Mouse (Mus musculus) left cerebral cortex, adult 2 months (tissue): ENCODE results near the gene Lrrc32. TPM values are rescaled to one million over a fixed set of nuclear protein-coding genes. Genes with fewer than 3 reads are reported as not detected.

Source experiments
- DNase-seq, 2 experiments: peaks; one replicate each; pipeline ENCODE4 v3.0.0; 2021 to 2022; ENCODE audit warnings: low spot score in 2 of 2, mixed read lengths in 1 of 2; ENCODE audit errors: extremely low spot score in 1 of 2
- H3K27ac ChIP-seq: fragments of 200-600 bp; 2 replicates; pipeline ENCODE4 v1.8.1; 2022
- H3K4me3 ChIP-seq: fragments of 200-600 bp; 2 replicates; pipeline ENCODE4 v1.8.1; 2022
- CTCF ChIP-seq: fragments of 200-600 bp; IDR thresholded peaks from 2 replicates; pipeline ENCODE4 v1.8.1; 2022; ENCODE audit warnings: antibody characterized with exemption, mild to moderate bottlenecking, moderate library complexity
- intact Hi-C: fragments of 180-260 bp; cut with DNase I; formaldehyde crosslinking; loops from one replicate; pipeline ENCODE4 v1.15.1; 2025
- long read RNA-seq, 2 experiments: library from polyadenylated mRNA; stranded (forward); transcript quantifications; one replicate each; pipeline ENCODE4 v2.0.0; 2021; ENCODE audit warnings: borderline mapping rate in 2 of 2
- total RNA-seq, 2 experiments: library from RNA; stranded (reverse); gene quantifications; 2 replicates each; pipeline ENCODE4 v1.2.3; 2021

Lrrc32 gene
- total RNA-seq, result 1 to 10 TPM; 5.0 to 8.0 TPM
- long read RNA-seq, experiment 1, full-length matches to known transcripts, result 13 of 20 reads
- long read RNA-seq, experiment 1, partial matches to known transcripts, result 0 of 20 reads
- long read RNA-seq, experiment 1, other reads (novel, unspliced or antisense), result 7 of 20 reads
- long read RNA-seq, experiment 2, full-length matches to known transcripts, result 22 of 23 reads
- long read RNA-seq, experiment 2, partial matches to known transcripts, result 0 of 23 reads
- long read RNA-seq, experiment 2, other reads (novel, unspliced or antisense), result 1 of 23 reads

- peak within 1 kb of the TSS; percentile 42 for H3K4me3 ChIP-seq
- intact Hi-C loops, result no loop called here
- no peak for DNase-seq
- no peak for TF ChIP-seq CTCF
- H3K27ac ChIP-seq, result peak within 1 kb of the TSS; percentile 78
Measured at GRCm38 (mm10) chr7:98489131-98489530, at the start of gene Lrrc32. Gene Lrrc32 (plus strand): TSS chr7:98489283.

DNA sequence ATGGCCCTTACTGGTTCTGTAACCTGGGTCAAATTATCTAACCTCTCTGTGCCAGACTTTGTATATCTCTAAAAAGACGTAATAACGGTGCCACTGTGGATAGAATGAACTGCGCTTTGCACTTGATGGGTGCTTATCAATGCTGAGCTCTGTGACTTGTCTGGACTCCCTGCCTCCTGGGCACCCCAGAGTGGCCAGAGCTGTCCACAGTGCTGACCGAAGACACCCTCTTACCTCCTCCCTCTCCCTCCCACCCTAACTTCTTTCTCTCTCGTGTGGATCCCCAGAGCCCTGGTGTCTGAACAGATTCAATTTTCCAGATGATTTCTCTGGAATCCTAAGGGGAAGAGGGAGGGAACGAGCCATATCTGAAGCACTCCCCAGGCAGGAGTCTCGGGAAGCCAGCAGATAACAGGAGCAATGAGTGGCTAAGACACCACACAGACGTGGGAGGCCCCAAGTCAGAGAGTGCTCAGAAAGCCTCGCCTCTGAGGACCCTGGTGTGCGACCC is 49.1 kb upstream of the Lrrc32 start, which contains the start of gene Gucy2d:
Gene Gucy2d, plus strand, starts transcription at position 461 of the 511 bp plus-strand sequence.
- DNase-seq, result no peak
- intact Hi-C loops, result loop anchor here (10.0 kb wide), 1 partner anchor 275 kb away; no protein-coding TSS in a partner anchor

GRCm38 (mm10) chr7:98446873-98447272 is 42.2 kb upstream of the Lrrc32 start:
- TF ChIP-seq CTCF, result no peak
- intact Hi-C loops, result no loop called here
- no peak for DNase-seq
- Histone ChIP-seq H3K4me3 (no peak overlapping the region), H3K27ac (no peak overlapping the region)

More for the DNA sequence above, 49.1 kb upstream of the Lrrc32 start, which contains the start of gene Gucy2d:
- Histone ChIP-seq H3K4me3 (no peak within 1 kb of the TSS), H3K27ac (no peak within 1 kb of the TSS)
- TF ChIP-seq CTCF, result no peak

DNA sequence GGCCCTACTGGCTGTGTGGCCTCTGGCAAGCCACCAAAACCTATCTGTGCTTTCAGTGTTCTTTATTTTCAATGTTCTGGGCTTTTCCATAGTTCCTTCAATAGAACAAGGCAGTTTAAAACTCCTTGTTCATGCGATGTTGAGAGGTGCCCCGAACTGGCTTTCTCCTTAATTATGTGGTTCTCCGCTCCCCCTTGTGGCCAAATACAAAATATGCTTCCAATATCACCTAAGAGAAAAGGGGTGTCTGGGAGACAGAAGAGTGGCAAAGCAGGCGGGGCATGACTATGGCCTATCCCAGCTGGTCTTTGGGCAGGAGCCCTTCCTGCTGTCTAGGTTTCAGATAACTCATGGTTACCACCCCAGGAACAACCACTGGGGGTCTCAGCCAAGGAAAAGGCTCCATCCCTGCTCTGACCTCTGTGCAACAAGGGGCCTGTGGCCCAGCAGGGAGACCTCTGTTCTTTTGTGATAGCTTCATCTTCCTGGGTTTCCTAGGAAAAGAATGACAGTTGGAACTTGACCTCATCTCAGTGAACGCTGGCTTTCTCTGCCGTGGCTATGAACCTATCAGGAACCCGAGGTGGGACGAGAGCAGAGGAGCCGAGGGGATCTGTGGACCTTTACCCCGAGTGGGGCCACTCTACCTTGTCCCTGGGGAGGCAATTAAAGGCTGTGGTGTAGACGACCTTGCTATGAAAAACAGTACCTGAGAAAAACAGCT is 41.3 kb upstream of the Lrrc32 start:
- H3K27ac ChIP-seq, result no peak overlapping the region
- peak; percentile 62 for TF ChIP-seq CTCF
- no peak overlapping the region for H3K4me3 ChIP-seq
- no peak for DNase-seq
- intact Hi-C loops, result no loop called here

DNA sequence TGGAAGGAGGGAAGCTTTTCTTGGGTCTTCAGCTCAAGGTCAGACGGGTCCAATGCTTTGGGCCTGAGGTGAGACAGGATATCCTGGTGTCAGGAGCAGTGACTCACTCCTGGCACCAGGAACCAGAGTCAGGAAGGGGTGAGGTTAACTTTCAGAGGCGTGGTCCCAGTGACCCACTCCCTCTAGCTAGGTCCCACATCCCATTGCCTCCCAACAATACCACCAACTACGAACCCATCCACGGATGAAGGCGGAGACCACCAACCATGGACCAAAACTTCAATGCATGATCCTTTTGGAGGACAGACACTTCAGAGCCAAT is 40.8 kb upstream of the Lrrc32 start:
- DNase-seq, result no peak
- TF ChIP-seq CTCF, result no peak
- intact Hi-C loops, result no loop called here
- Histone ChIP-seq H3K4me3 (no peak overlapping the region), H3K27ac (no peak overlapping the region)

GRCm38 (mm10) chr7:98449696-98450095 is 39.4 kb upstream of the Lrrc32 start:
- no peak for TF ChIP-seq CTCF
- intact Hi-C loops, result no loop called here
- Histone ChIP-seq H3K4me3 (no peak overlapping the region), H3K27ac (no peak overlapping the region)
- no peak for DNase-seq

DNA sequence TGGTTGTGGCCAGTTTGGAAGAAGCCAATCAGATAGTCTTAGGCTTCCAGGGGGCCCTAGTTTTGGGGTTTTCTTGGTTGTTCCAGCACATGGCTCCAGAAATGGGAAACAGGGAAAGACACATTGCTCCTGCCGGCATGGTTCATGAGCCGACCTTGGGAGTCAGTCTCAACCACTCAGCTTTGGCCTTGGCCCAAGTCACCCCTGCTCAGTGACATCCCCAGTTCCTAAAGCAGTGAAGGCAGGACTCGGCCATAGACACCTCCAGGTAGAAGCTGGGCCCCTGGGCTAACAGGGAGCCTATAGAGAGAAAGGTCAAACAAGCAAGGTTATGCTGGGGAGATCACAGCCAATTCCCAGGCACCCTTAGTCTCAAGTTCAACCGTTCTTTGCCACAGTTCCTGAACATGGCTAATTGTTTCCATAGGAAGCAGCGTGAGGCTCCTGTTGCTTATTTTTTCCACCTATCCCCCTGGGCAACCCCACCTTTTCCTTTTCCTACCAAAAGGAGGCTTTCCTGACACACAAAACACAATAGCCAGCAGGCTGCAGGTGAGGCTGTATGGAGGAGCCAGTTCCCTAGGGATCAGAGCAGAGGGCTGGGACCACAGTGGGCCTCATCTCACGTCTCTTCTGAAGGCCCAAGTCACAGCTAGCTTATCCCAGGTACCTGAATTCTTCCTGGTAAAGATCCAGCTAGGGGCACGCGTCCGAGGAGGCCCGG is 34.5 kb upstream of the Lrrc32 start:
- intact Hi-C loops, result no loop called here
- TF ChIP-seq CTCF, result no peak
- no peak for DNase-seq
- H3K4me3 ChIP-seq, result no peak overlapping the region
- no peak overlapping the region for H3K27ac ChIP-seq

GRCm38 (mm10) chr7:98460319-98460718 is 28.8 kb upstream of the Lrrc32 start:
- DNase-seq, result no peak
- Histone ChIP-seq H3K4me3 (no peak overlapping the region), H3K27ac (no peak overlapping the region)
- intact Hi-C loops, result no loop called here
- no peak for TF ChIP-seq CTCF

GRCm38 (mm10) chr7:98469089-98469488 is 20.0 kb upstream of the Lrrc32 start:
- no peak for DNase-seq
- Histone ChIP-seq H3K27ac (no peak overlapping the region), H3K4me3 (no peak overlapping the region)
- intact Hi-C loops, result no loop called here
- TF ChIP-seq CTCF, result no peak

GRCm38 (mm10) chr7:98472529-98472928 is 16.6 kb upstream of the Lrrc32 start:
- H3K27ac ChIP-seq, result no peak overlapping the region
- no peak for DNase-seq
- intact Hi-C loops, result loop anchor here (10.0 kb wide), 1 partner anchor 302 kb away; no protein-coding TSS in a partner anchor
- no peak for TF ChIP-seq CTCF
- H3K4me3 ChIP-seq, result no peak overlapping the region

DNA sequence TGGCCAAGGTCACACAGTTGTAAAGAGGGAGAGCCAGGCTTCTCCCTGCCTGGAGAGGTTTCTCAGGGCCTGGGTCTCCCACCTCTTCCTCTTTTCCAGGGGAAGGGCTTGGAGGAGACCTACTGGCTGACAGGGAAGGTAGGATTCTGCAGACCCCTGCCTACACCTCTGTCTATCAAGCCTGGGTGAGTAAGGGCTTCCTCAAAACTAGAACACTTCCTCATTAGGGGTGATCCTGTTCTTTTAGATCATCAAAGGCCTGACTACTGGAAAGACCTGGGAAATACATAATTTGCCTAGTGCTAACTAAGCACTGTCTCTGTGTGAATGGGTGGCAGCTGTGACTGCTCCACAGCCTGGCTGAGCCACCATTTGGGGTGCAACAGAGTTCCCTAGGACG is 14.5 kb upstream of the Lrrc32 start:
- no peak for DNase-seq
- TF ChIP-seq CTCF, result no peak
- intact Hi-C loops, result loop anchor here (10.0 kb wide), 1 partner anchor 300 kb away; no protein-coding TSS in a partner anchor
- no peak overlapping the region for H3K27ac ChIP-seq
- H3K4me3 ChIP-seq, result no peak overlapping the region

DNA sequence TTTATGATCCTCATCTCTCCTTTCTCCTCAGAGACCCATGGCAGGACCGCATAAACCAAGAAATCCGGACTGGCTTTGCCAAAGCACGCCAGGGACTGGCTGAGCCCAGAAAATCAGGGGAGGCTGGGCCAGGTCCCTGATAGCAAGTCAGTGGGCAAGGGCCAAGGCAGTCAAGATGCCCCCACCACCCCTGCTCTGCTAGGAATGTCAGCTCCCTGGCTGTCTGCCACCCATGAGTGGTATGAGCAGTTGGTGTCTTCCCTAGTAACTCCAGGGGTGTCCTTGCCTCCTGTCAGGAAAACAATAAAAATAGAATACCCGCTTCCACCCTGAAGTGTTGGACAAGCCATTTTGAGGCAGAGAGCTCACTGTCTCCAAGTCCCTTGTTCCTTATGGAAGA is 11.9 kb upstream of the Lrrc32 start:
- Histone ChIP-seq H3K27ac (no peak overlapping the region), H3K4me3 (no peak overlapping the region)
- no peak for TF ChIP-seq CTCF
- intact Hi-C loops, result loop anchor here (10.0 kb wide), 1 partner anchor 298 kb away; no protein-coding TSS in a partner anchor
- DNase-seq, result no peak
